Mouse (Mus musculus): ENCODE data around the gene Tmem259.

The Tmem259 gene

DNA sequence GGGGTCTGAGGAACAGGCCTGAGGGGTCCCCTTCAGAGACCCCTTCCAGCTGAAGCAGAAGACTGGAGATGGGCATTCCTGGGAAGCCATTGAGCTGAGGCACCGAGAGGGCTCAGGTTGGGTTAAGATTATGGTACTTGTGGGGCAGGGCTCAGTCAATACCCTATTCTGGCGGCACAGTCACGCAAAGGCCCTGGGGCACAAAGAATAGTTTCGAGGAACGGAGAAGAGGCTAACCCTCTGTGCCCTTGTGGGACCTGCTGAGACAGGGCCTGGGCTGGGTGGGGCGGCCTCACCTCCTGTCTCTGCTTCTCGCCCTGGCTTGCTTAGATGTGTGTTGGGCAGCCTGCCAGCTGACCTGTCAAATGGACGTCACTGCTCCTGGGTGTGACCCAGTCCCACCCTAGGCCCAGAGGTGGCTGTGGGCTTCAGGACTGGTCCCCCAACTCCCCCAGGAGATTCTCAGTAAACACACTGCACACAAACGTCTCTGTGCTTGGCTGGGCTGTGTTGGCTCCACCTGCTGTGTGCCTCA, 50.9 kb downstream of the Tmem259 start:
- no peak for DNase-seq

DNA sequence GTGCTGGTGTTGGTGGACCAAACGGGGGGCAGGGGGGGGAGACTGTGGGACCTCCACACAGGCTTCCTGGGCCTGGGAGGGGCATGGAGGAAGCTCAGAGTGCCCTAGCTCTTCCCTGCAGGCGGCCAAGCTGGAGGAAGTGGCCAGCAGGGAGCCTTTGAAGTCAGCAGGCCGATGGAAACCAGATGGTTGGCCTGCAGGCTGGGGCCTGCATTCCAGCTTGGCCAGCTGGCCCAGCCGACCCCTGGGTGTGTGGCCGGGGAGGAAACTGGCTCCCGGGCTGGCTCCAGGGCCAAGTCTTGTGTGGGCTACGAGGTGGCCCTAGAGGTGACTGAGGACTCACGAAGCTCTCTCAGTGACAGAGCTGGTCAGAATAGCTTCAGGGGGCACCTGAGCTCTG, 51.4 kb downstream of the Tmem259 start:
- DNase-seq, result no peak

DNA sequence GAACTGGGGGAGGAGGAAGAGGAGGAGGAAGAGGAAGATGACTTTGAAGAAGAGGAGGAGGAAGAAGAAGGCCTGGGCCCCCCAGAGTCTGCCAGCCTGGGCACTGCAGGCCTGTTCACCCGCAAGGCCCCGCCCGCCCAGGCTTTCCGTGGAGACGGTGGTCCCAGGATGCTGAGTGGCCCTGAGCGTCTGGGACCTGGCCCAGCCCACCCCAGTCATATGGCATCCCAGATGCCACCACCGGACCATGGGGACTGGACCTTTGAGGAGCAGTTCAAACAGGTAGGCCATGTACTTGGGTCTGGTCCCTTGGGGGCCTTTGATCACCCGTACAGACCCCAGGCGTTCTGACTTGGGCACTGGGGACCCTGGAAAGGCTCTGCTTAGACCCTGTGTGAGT, 52.3 kb downstream of the Tmem259 start:
- no peak for DNase-seq

DNA sequence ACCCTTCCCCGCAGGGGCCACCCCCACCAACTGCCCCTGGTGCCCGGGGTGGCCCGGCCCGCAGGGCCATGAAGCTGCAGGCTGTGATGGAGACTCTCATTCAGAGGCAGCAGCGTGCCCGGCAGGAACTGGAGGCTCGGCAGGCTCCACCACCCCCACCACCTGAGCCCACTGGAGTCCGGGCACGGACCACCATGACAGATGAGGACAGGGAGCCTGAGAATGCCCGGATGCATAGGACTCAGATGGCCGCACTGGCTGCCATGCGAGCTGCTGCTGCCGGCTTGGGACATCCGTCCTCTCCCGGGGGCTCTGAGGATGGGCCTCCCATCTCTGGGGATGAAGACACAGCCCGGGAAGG, 53.3 kb downstream of the Tmem259 start:
- DNase-seq, result no peak

DNA sequence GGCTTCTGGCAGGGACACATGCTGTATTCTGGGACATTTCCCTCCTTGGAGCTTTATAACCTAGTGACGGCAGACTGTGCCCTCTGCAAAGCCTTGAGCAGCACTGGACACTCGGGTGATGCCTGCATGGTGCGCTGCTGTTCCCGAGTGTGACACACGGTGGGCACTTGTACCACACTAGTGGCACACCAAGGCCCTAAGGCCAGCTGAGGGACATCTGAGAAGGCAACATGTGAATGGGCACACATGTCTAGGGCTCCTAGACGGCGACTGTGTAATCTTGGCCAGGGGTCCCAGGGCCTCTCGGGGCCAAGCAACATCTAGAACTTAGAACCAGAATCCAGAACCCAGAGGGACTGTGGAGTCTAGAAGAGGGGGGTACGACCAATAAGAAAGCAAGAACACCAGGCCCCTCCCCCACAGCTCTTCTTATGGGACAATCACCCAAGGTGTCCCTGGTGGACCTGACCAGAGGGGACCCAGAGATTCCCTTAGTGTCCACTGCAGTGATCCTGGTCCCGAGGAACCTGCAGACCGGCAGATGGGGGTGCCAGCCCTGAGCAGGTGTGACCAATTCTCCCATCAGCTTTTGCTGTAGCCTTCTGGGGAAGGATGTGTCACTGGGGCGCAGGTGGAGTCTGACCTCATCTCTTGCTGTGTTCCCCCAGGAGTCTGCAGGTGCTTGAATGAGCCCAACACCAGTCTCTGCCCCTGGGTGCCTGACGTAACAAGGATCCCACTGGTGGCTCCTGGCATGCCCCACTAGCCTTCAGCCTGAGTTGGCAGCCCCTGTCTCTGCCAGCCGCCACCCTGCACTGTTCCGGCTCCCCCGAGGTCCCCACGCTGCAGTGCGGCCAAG, 53.9 kb downstream of the Tmem259 start:
- no peak for DNase-seq

DNA sequence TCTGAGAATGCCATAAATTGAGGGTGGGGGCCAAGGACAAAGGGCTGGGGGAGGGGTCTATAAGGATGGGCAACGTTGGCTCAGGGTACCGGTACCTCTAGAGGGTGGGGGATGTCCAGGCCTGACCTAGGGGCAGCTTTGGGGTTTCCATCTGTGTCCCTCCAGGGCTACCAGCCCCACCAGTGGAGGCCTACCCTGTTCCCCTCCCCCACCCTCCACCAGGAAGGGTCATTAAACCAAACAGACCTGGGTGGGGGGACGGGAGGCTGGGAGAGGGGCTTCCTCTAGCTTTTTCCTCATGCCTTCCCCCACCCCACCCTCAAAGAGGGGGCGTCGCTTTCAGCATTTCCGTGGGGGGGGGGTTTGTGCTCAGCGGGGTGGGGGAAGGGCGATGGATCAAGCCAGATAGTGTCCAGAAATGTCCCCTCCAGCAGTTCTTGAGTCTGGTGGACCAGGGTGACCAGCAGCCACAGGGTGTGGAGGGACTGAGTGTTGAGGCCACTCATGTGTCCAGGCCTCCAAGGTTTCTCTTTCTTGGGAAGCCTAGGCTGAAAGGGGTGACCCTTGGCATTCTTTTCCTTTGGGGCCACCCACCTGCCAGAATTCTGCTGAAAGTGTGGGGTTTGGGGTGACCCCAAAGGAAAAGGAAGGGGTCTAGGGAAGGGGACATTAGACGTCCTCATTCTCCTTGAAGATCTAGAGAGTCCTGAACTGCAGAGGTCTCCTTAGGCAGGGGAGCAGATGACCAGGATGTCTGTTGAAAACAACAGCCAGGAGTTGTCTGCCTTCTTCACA, 55.0 kb downstream of the Tmem259 start:
- no peak for DNase-seq

DNA sequence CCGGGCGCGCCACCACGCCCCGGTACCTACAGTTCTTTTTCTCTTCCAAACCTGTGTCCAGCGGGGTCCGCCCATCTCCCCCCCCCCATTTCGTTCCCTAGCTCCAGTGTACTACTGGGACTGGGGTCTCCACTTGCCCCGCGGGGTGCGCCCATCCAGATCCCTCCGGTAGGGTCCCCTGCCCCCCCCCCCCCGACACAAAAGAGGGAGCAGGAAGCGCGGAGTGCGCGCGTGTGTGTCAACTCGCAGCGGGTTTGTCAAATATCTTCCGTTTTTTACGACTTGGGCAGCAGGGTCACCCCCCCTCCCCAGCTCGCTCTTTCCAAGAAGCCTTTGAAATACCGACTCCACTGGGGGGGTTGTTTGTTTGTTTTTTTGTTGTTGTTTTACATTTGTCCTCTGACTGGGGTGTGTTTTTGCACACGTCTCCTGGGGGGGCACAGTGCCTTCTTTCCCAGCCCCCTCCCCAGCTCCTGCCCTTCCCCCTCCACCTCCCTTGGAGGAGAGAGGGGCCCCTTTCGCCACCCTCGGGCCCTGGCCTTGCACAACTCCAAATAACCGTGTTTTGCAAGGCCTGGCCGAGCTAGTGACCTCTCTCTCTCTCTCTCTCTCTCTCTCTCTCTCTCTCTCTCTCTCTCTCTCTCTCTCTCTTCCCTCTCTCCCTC, 56.0 kb downstream of the Tmem259 start:
- no peak for DNase-seq

DNA sequence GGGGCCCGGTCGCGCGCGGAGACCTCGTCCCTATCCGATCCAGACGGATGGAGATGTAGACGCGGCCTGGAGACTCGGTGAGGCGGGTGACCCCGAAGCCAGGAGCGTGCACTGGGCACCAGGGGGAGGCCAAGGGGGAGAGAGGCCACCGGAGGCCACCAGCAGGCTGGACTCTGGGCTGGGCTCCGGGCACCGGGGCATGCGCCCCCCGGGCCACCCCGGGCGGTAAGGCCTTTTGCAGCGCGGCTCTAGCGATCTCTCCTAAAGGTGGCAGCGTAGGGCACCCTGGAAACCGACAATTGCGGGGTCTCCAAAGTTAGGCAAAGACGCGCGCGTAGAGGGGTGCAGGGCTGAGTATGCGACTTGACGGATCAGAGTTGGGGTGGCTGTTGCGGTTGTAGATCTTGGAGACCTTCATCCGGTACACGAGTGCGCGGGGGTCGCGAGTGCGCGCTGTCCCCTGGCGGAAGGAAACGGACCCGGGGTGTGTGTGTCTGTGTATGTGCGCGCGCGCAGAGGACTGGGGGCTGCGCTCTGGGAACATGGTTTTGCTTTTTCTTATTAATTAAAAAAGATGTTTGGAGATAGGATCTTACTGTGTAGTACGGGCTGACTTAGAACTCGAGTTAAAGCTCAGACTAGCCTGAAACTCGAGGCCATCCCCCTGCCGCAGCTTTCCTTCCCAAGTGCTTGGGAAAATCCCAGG, 56.7 kb downstream of the Tmem259 start:
- peak; percentile 75 to 82 for DNase-seq

DNA sequence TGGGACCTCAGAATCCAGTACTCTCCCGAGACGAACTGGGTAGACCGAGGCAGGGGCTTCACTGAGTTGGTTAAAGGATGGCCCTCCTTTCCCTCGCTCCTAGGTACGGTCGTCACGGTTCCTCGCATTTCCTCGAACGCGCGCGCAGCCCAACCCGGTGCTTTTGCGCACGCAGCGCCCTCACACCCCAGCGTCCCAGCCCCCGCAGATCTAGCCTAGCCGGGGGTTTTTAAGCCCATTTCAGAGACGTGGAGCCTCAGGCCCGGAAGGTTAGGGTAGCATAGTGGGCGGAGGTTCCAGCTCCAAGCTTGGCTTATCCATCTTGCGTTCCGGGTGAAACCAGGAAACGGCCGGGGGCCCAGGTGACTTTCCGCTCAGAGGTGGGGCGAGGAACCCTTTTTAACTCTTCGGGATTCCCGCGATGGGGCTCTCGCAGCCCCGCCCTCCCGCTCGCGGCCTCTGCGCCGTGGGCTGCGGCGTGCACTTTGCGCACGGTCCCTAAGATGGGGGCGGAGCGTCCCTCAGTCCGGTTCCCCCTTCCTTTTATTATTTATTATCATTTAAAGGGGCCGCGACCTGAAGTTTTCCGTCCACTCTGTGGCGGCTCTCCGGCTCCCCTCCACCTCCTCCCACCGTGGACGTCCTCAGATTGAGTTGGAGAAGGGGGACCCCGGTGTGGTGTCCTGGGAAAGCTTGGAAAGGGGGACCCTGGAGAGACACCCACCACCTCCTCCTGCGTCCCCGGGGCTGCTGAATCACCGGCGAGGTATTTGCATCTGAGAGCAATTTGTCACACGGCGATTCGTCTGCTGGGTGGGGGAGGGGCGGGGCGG, 57.4 kb downstream of the Tmem259 start, which contains the start of gene Arid3a:
TSS of gene Arid3a (plus strand) at position 553 of the 833 bp plus-strand sequence.
- DNase-seq, result peak; percentile 79 to 85

DNA sequence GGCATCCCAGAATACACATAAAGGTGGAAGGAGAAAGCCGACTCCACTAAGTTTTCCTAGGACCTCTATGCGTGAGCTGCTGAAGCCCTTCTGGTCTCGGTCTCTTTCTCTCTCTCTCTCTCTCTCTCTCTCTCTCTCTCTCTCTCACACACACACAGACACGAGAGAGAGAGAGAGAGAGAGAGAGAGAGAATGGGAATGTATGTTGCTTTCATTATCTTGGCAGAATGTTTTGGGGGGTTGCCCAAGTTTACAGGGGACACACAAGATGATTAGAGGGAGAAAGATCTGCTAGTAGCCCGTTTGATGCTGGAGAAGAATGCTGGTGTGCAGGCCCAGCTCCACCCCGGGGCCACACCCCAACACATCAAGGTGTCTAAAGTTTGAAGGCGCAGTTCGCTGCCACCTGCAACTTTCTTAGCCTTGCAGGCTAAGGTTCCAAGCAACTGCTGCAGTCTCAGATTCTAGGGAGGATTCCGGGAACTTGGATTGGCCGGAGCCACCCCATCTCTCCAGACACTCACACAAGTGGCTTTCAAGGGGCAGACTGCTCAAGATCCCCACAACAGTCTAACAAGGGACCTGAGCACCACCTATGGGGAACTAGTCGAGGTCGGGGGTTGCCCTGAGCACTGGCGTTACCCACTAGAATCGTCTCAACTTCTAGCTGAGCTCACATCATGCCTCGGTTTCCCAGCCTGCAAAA, 58.2 kb downstream of the Tmem259 start:
- DNase-seq, result no peak

DNA sequence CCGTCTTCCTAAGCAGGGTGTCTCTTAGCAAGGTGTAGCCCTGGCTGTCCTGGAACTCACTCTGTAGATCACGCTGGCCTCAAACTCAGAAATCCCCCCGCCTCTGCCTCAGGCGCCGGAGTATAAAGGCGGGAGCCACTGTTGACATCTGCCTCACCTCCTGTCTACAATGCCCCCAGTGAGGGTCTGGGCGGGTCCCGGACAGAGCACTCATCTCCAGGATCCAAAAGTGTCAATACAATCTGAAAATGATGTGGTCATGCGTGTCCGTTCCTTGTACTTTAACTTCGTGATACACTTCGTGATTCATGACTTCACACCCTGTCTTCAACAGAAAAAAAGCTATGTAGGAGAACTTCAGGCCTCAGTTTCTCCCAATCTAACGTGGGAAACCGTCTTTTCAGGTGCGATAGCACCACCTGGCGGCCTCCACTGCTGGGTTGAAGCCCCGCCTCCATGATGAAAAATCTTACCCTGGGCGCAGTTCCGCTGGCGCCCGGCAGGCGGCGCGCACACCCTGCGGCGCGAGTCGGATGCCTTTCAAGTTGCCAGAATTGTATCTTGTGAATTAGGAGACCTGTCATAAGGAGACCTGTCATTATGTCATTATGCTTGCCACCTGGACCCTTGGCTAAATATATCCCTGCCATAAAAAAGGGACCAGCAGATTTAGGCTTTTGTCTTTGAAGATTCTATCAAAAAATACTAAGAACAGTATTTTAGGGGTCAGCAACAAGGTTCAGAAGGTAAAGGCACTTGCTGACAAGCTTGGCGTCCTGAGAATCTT, 58.9 kb downstream of the Tmem259 start:
- peak; percentile 80 to 82 for DNase-seq
